Mouse (Mus musculus): ENCODE measurements at regions not wholly inside any gene's neighbourhood (a gene's known extent, or its start where the extent isn't known, plus 50 kb on each side); places are given as distances from the start of the nearest gene placed in this dataset.

- ATAC-seq (replicated peaks; ENCODE audit: poor library complexity): no peak
These were observed 135.5 kb upstream of the Mrps10 start for GRCm38 (mm10) chr17:47233003-47233678.

GRCm38 (mm10) chr17:47230715-47231114, 138.0 kb upstream of the Mrps10 start:
- ATAC-seq (replicated peaks; ENCODE audit: poor library complexity): no peak

GRCm38 (mm10) chr17:47226391-47226790, 142.3 kb upstream of the Mrps10 start:
- no peak for ATAC-seq (replicated peaks; ENCODE audit: poor library complexity)

GRCm38 (mm10) chr17:47225306-47226269, 143.1 kb upstream of the Mrps10 start:
- ATAC-seq (replicated peaks; ENCODE audit: poor library complexity): peak; percentile 81

- ATAC-seq (replicated peaks; ENCODE audit: poor library complexity): peak; percentile 48
These were observed 147.5 kb upstream of the Mrps10 start for GRCm38 (mm10) chr17:47221068-47221796.

- ATAC-seq (replicated peaks; ENCODE audit: poor library complexity): no peak
These were observed 148.8 kb upstream of the Mrps10 start for GRCm38 (mm10) chr17:47219846-47220245.

- no peak for ATAC-seq (replicated peaks; ENCODE audit: poor library complexity)
These were observed 152.2 kb upstream of the Mrps10 start for GRCm38 (mm10) chr17:47216490-47216889.

- ATAC-seq (replicated peaks; ENCODE audit: poor library complexity): peak; percentile 65
These were observed 152.8 kb upstream of the Mrps10 start for GRCm38 (mm10) chr17:47215841-47216240.

GRCm38 (mm10) chr17:47214111-47214510, 154.6 kb upstream of the Mrps10 start:
- ATAC-seq (replicated peaks; ENCODE audit: poor library complexity): peak; percentile 95

GRCm38 (mm10) chr17:47210441-47211196, 158.1 kb upstream of the Mrps10 start:
- no peak for ATAC-seq (replicated peaks; ENCODE audit: poor library complexity)

- ATAC-seq (replicated peaks; ENCODE audit: poor library complexity): no peak
These were observed 159.7 kb upstream of the Mrps10 start for GRCm38 (mm10) chr17:47208886-47209585.

GRCm38 (mm10) chr17:47207471-47207870, 161.2 kb upstream of the Mrps10 start:
- no peak for ATAC-seq (replicated peaks; ENCODE audit: poor library complexity)

- ATAC-seq (replicated peaks; ENCODE audit: poor library complexity): peak; percentile 77
These were observed 164.1 kb upstream of the Mrps10 start for GRCm38 (mm10) chr17:47204470-47205162.

GRCm38 (mm10) chr17:47199206-47199605, 169.5 kb upstream of the Mrps10 start:
- no peak for ATAC-seq (replicated peaks; ENCODE audit: poor library complexity)

- ATAC-seq (replicated peaks; ENCODE audit: poor library complexity): no peak
These were observed 170.7 kb upstream of the Mrps10 start for GRCm38 (mm10) chr17:47197957-47198356.

- peak; percentile 61 for ATAC-seq (replicated peaks; ENCODE audit: poor library complexity)
These were observed 171.7 kb upstream of the Mrps10 start for GRCm38 (mm10) chr17:47196992-47197391.

GRCm38 (mm10) chr17:47195981-47196380, 172.7 kb upstream of the Mrps10 start:
- ATAC-seq (replicated peaks; ENCODE audit: poor library complexity): no peak

GRCm38 (mm10) chr17:47194463-47195012, 174.1 kb upstream of the Mrps10 start:
- peak; percentile 37; the same call in 1 of the 2 replicates for ATAC-seq (replicated peaks; ENCODE audit: poor library complexity)

- ATAC-seq (replicated peaks; ENCODE audit: poor library complexity): no peak
These were observed 177.3 kb upstream of the Mrps10 start for GRCm38 (mm10) chr17:47191416-47191815.
